Mouse (Mus musculus) spleen, adult 2 months (tissue): Measurements from ENCODE around the gene Vsig1.

ENCODE experiments used
- CTCF ChIP-seq: fragments of 200-500 bp; IDR thresholded peaks from 2 replicates; pipeline ENCODE4 v1.5.1; 2011; ENCODE audit warnings: mild to moderate bottlenecking, inconsistent platforms; ENCODE audit not compliant: insufficient read depth, insufficient read length, insufficient replicate concordance; ENCODE audit errors: extremely low read depth
- POLR2A ChIP-seq: fragments of 200-500 bp; IDR thresholded peaks from 2 replicates; pipeline ENCODE4 v1.6.1; 2011; ENCODE audit warnings: low read depth, low read length, inconsistent platforms

- TF ChIP-seq CTCF (no peak), POLR2A (no peak)
Measured at GRCm38 (mm10) chrX:140983206-140983960, 76.0 kb downstream of the Vsig1 start.
